Mouse (Mus musculus) cortical plate, adult 2 months (tissue): ENCODE measurements around the gene Uqcc3.

Experiments
- CTCF ChIP-seq: fragments of 200-500 bp; IDR thresholded peaks from 2 replicates; pipeline ENCODE4 v1.5.1; 2011; ENCODE audit warnings: mild to moderate bottlenecking, control low read depth, low read length; ENCODE audit not compliant: insufficient read depth; ENCODE audit errors: extremely low read depth
- POLR2A ChIP-seq: fragments of 200-500 bp; IDR thresholded peaks from 2 replicates; pipeline ENCODE4 v1.6.1; 2011; ENCODE audit warnings: mild to moderate bottlenecking, low read length, control low read depth; ENCODE audit not compliant: insufficient read depth; ENCODE audit errors: extremely low read depth

- no peak for TF ChIP-seq CTCF
- no peak for TF ChIP-seq POLR2A
Measured at GRCm38 (mm10) chr19:8903412-8903811, 22.7 kb upstream of the Uqcc3 start.
